Mouse (Mus musculus): ENCODE data around the gene Il15ra. TPM values are rescaled to one million over a fixed set of nuclear protein-coding genes. Genes with fewer than 3 reads are reported as not detected.

Il15ra gene
- polyA plus RNA-seq, 1 experiment from 2014 or later = 0.74 TPM

Other genes starting within 250 kb of the Il15ra start
- gene Pfkfb3, start 151.2 kb upstream of the Il15ra start, polyA plus RNA-seq (2015; fragmentation: Nextera tagmentation; extraction: Ambion mirVana) = 32.5 and 33.5 TPM in 2 replicates
- gene Rbm17, start 101.1 kb upstream of the Il15ra start, polyA plus RNA-seq (2015; fragmentation: Nextera tagmentation; extraction: Ambion mirVana) = 139 and 140 TPM in 2 replicates
- not detected in 2 replicates for gene Gm17490, start 79.0 kb upstream of the Il15ra start, polyA plus RNA-seq (2015; fragmentation: Nextera tagmentation; extraction: Ambion mirVana)
- gene Il2ra, start 62.5 kb upstream of the Il15ra start, polyA plus RNA-seq (2015; fragmentation: Nextera tagmentation; extraction: Ambion mirVana) = not detected in 2 replicates
- 124 and 128 TPM in 2 replicates for gene Fbh1, start 72.3 kb downstream of the Il15ra start, polyA plus RNA-seq (2015; fragmentation: Nextera tagmentation; extraction: Ambion mirVana)
- 43.3 and 48.3 TPM in 2 replicates for gene Ankrd16, start 72.6 kb downstream of the Il15ra start, polyA plus RNA-seq (2015; fragmentation: Nextera tagmentation; extraction: Ambion mirVana)

Data from forebrain, embryonic 15.5 days (tissue).